ENCODE assay signal across 24 mouse cellular contexts in the genomic region with DNA sequence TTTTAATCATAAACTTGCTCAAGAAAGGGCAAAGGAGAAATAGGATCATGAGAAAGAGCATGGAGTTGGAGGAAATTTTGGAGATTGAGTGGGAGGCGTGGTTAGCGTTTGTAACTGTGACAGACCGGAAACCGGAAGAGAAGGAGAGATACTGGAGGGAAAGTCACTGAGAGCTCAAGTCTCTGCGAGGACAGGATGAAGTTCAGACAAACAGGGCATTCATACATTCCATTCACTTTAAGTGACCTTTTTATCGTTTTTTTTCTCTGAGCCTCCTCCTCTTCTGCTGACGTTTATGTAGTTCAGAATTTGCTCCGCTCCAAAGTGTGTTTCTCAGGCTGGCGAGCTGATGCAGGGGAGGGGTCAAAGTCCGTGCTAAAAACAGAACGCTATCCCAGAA. TPM values are rescaled to one million over a fixed set of nuclear protein-coding genes. Genes with fewer than 3 reads are reported as not detected.
DNase-seq lines count a peak whose midpoint lies in the region; ATAC-seq lines count a peak whose summit lies in the region.
"Had no signal": no experiment of that assay in that cellular context is flagged by ENCODE, and none has a peak within 500 bp of the region (broad histone marks: within the 10 kb centered on the region; RNA-seq: fewer than 3 reads in every experiment).

No protein-coding gene starts in this region.

- ATAC-seq in heart, embryonic 14.5 days (ENCODE audit: insufficient number of reproducible peaks, insufficient read depth, low FRiP score, low read depth) = no peak
- ATAC-seq in lung, embryonic 16.5 days (ENCODE audit: low read depth) = no peak
- ATAC-seq: forebrain, embryonic 15.5 days; hindbrain, embryonic 16.5 days; intestine, embryonic 15.5 days; midbrain, embryonic 13.5 days had no signal

- peaks cover 3 to 4% of the 10 kb centered on the region in 2 experiments; a peak in 3 of 4 replicates for H3K4me1 ChIP-seq in heart, embryonic 14.5 days (ENCODE audit: control insufficient read depth in 2 of 2, insufficient read depth in 2 of 2, low read length in 2 of 2)
- H3K4me1 ChIP-seq in lung, embryonic 16.5 days (replicated peaks; ENCODE audit: control insufficient read depth, insufficient read depth, low read length) = 0 out of 2 replicates have a peak, but pooled peaks cover 2% of the 10 kb centered on the region
- H3K4me1 ChIP-seq: forebrain, embryonic 15.5 days; intestine, embryonic 15.5 days; limb, embryonic 12.5 days; liver, embryonic 13.5 days; megakaryocyte, embryonic 14.5 days; midbrain, embryonic 13.5 days; stomach, embryonic 15.5 days had no signal

- no peak overlapping the region for H3K27ac ChIP-seq in heart, embryonic 14.5 days (replicated peaks in 1 of 2; ENCODE audit: control insufficient read depth in 1 of 2, insufficient read depth in 1 of 2, low read depth in 2 of 2, low read length in 2 of 2)
- H3K27ac ChIP-seq in lung, embryonic 16.5 days (ENCODE audit: low read length) = peak overlapping the region; percentile 50; the same call in 1 of the 2 replicates
- H3K27ac ChIP-seq: embryonic facial prominence, embryonic 10.5 days; forebrain, embryonic 15.5 days; hindbrain, embryonic 10.5 days; intestine, embryonic 15.5 days; limb, embryonic 12.5 days; liver, embryonic 13.5 days; midbrain, embryonic 13.5 days; stomach, embryonic 15.5 days had no signal

- DNase-seq in heart, adult 9 months (ENCODE audit: low spot score in 2 of 2) = no peak
- DNase-seq in kidney, adult 9 months = peak; percentile 38
- no peak for DNase-seq in kidney, postnatal 10 days
- no peak for DNase-seq in lung, postnatal 14 days
- no peak for DNase-seq in cerebellum, adult 9-11 months
- DNase-seq: adrenal gland, postnatal 36 days; cerebellum, adult 9-10 months; gastrocnemius, postnatal 10 days; kidney, postnatal 4 days; liver, embryonic 13.5 days; lung, postnatal 10 days had no signal

- no peaks in the 10 kb centered on the region for H3K36me3 ChIP-seq in heart, embryonic 14.5 days (ENCODE audit: control insufficient read depth, insufficient read depth, low read length)
- no peaks in the 10 kb centered on the region for H3K36me3 ChIP-seq in lung, embryonic 16.5 days (ENCODE audit: control insufficient read depth, insufficient read depth, low read length)
- H3K36me3 ChIP-seq: embryonic facial prominence, embryonic 10.5 days; forebrain, embryonic 15.5 days; hindbrain, embryonic 10.5 days; intestine, embryonic 15.5 days; limb, embryonic 12.5 days; liver, embryonic 13.5 days; midbrain, embryonic 13.5 days; stomach, embryonic 15.5 days had no signal

- no peak overlapping the region for H3K9ac ChIP-seq in heart, embryonic 14.5 days (ENCODE audit: low read length)
- no peak overlapping the region for H3K9ac ChIP-seq in lung, embryonic 16.5 days (ENCODE audit: low read length)
- H3K9ac ChIP-seq: forebrain, embryonic 15.5 days; intestine, embryonic 15.5 days; limb, embryonic 12.5 days; liver, embryonic 13.5 days; midbrain, embryonic 13.5 days; stomach, embryonic 15.5 days had no signal

- 0 out of 4 replicates have a peak overlapping the region, but pooled peaks of 1 of the 2 experiments have one; percentile 7 for H3K4me3 ChIP-seq in heart, embryonic 14.5 days (ENCODE audit: control insufficient read depth in 1 of 2, insufficient read depth in 1 of 2, low read depth in 1 of 2, low read length in 2 of 2)
- H3K4me3 ChIP-seq in lung, embryonic 16.5 days (ENCODE audit: low read length) = no peak overlapping the region
- H3K4me3 ChIP-seq: embryonic facial prominence, embryonic 10.5 days; forebrain, embryonic 15.5 days; hindbrain, embryonic 10.5 days; intestine, embryonic 15.5 days; limb, embryonic 12.5 days; liver, embryonic 13.5 days; megakaryocyte, embryonic 14.5 days; midbrain, embryonic 13.5 days; stomach, embryonic 15.5 days had no signal

- WGBS in heart, embryonic 14.5 days = 26% methylated on average over 11 of the region's 11 CpGs
- WGBS in lung, embryonic 16.5 days = 23% methylated on average over 11 of the region's 11 CpGs

- H3K9me3 ChIP-seq in heart, embryonic 14.5 days (ENCODE audit: control insufficient read depth, low read length) = no peaks in the 10 kb centered on the region
- H3K9me3 ChIP-seq in lung, embryonic 16.5 days (ENCODE audit: control insufficient read depth, low read length) = no peaks in the 10 kb centered on the region
- H3K9me3 ChIP-seq: embryonic facial prominence, embryonic 10.5 days; forebrain, embryonic 15.5 days; hindbrain, embryonic 10.5 days; intestine, embryonic 15.5 days; limb, embryonic 12.5 days; liver, embryonic 13.5 days; megakaryocyte, embryonic 14.5 days; midbrain, embryonic 13.5 days; stomach, embryonic 15.5 days had no signal

- peak overlapping the region; percentile 43 for H3K4me2 ChIP-seq in heart, embryonic 14.5 days (ENCODE audit: low read length)
- peak overlapping the region; percentile 28 for H3K4me2 ChIP-seq in lung, embryonic 16.5 days (ENCODE audit: low read depth, low read length)
- H3K4me2 ChIP-seq: forebrain, embryonic 15.5 days; intestine, embryonic 15.5 days; limb, embryonic 12.5 days; liver, embryonic 13.5 days; midbrain, embryonic 13.5 days; stomach, embryonic 15.5 days had no signal

- no peaks in the 10 kb centered on the region for H3K27me3 ChIP-seq in heart, embryonic 14.5 days (ENCODE audit: control insufficient read depth, insufficient read depth, low read length)
- no peaks in the 10 kb centered on the region for H3K27me3 ChIP-seq in lung, embryonic 16.5 days (ENCODE audit: control insufficient read depth, insufficient read depth, low read depth, low read length)
- H3K27me3 ChIP-seq: forebrain, embryonic 15.5 days; intestine, embryonic 15.5 days; liver, embryonic 13.5 days; megakaryocyte, embryonic 14.5 days; midbrain, embryonic 13.5 days; stomach, embryonic 15.5 days had no signal

RNA-seq across cellular contexts. Expression of gene Cldn18, which starts 10.8 kb away (rescaled TPM):
- 0.07 TPM in 1 of 2 replicates, not detected in the other for polyA plus RNA-seq in heart, embryonic 14.5 days (2014; fragmentation: Nextera tagmentation; extraction: Ambion mirVana)
- polyA plus RNA-seq in lung, embryonic 16.5 days (2015; fragmentation: Nextera tagmentation; extraction: Ambion mirVana) = 431 and 463 TPM in 2 replicates
- polyA plus RNA-seq: cortical plate, adult 2 months; embryonic facial prominence, embryonic 10.5 days; forebrain, embryonic 15.5 days; hindbrain, embryonic 10.5 days; hindbrain, embryonic 16.5 days; limb, embryonic 12.5 days; liver, embryonic 13.5 days; urinary bladder, adult 2 months had no signal

Comparison
In these comparisons a context has a peak if more than half of its experiments do, and no peak if none do; other contexts are left out.
1. RNA of gene Cldn18, which starts 10.8 kb away (polyA plus RNA-seq): 431 to 463 TPM in lung, embryonic 16.5 days; 0.07 TPM in heart, embryonic 14.5 days; every median in the first group is over 100 times any median in the second.